ENCODE assay signal across 12 mouse cellular contexts in the genomic region with DNA sequence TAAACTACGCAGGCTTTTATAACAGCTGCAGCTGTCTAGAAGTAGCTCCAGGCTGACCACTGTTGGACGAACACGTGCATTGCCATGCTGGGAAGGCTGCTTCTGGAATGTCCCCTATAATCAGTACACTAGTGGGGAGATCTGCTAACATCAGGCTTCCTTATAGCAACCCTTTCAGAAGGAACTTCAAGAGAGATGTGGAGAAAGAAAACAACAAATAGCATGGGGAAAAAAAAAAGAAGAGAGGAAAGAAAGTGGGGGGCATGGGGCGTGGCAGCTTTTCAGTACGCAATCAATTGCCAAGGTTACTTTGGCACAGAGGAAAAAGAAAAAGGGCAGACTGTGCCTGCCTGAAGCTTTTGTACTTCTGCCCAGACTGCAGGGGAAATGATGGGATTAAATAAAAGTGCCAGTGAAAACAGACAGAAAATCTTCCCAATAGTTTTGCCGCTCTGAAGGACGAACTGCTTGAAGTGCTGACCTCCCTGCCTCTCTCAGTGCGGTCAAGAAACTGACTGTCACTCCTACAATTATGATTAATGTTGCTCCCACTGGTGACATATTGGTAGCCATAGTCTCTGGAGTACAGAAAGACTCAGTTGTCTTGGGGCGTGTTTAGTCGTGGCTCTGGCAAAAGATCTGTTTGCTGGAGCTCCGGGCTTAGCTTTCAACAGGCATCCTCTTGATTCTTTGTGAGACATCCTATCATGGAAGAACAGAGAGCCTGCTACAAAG.
DNase-seq lines count a peak whose midpoint lies in the region; ATAC-seq and TF ChIP-seq lines count a peak whose summit lies in the region.
"Had no signal": no experiment of that assay in that cellular context is flagged by ENCODE, and none has a peak within 500 bp of the region (broad histone marks: within the 10 kb centered on the region; RNA-seq: fewer than 3 reads in every experiment).

No protein-coding gene starts in this region.

- H3K27ac ChIP-seq in hindbrain, embryonic 13.5 days, result no peak overlapping the region
- H3K27ac ChIP-seq in hindbrain, embryonic 10.5 days, result no peak overlapping the region
- peak overlapping the region; percentile 48 for H3K27ac ChIP-seq in forebrain, embryonic 15.5 days (replicated peaks)
- H3K27ac ChIP-seq in lung, embryonic 16.5 days (ENCODE audit: low read length), result no peak overlapping the region
- H3K27ac ChIP-seq: embryonic facial prominence, embryonic 13.5 days; kidney, embryonic 15.5 days had no signal

- no peaks in the 10 kb centered on the region for H3K36me3 ChIP-seq in hindbrain, embryonic 13.5 days
- no peaks in the 10 kb centered on the region for H3K36me3 ChIP-seq in hindbrain, embryonic 10.5 days
- no peaks in the 10 kb centered on the region for H3K36me3 ChIP-seq in forebrain, embryonic 15.5 days
- H3K36me3 ChIP-seq in lung, embryonic 16.5 days (ENCODE audit: control insufficient read depth, insufficient read depth, low read length), result no peaks in the 10 kb centered on the region
- H3K36me3 ChIP-seq: embryonic facial prominence, embryonic 13.5 days; kidney, embryonic 15.5 days had no signal

- H3K9me3 ChIP-seq in hindbrain, embryonic 13.5 days, result no peaks in the 10 kb centered on the region
- H3K9me3 ChIP-seq in hindbrain, embryonic 10.5 days, result no peaks in the 10 kb centered on the region
- no peaks in the 10 kb centered on the region for H3K9me3 ChIP-seq in forebrain, embryonic 15.5 days
- no peaks in the 10 kb centered on the region for H3K9me3 ChIP-seq in lung, embryonic 16.5 days (ENCODE audit: control insufficient read depth, low read length)
- H3K9me3 ChIP-seq: embryonic facial prominence, embryonic 13.5 days; kidney, embryonic 15.5 days had no signal

- H3K4me1 ChIP-seq in hindbrain, embryonic 13.5 days (replicated peaks), result peaks cover 4% of the 10 kb centered on the region; the same call in 1 of the 2 replicates
- H3K4me1 ChIP-seq in hindbrain, embryonic 10.5 days (replicated peaks), result no peaks in the 10 kb centered on the region
- H3K4me1 ChIP-seq in forebrain, embryonic 15.5 days, result peaks cover 9% of the 10 kb centered on the region
- no peaks in the 10 kb centered on the region for H3K4me1 ChIP-seq in lung, embryonic 16.5 days (replicated peaks; ENCODE audit: control insufficient read depth, insufficient read depth, low read length)
- H3K4me1 ChIP-seq: embryonic facial prominence, embryonic 13.5 days; kidney, embryonic 15.5 days had no signal

- peak; percentile 46; the same call in 1 of the 2 replicates for ATAC-seq in hindbrain, embryonic 13.5 days (ENCODE audit: low FRiP score)
- ATAC-seq in forebrain, embryonic 15.5 days (replicated peaks), result peak; percentile 89
- peak; percentile 67; the same call in 1 of the 2 replicates for ATAC-seq in lung, embryonic 16.5 days (ENCODE audit: low read depth)
- ATAC-seq in megakaryocyte progenitor cell, adult 5-6 weeks (replicated peaks; ENCODE audit: poor library complexity), result no peak
- no peak for ATAC-seq in monocyte, adult 5-6 weeks (replicated peaks; ENCODE audit: insufficient number of reproducible peaks, low FRiP score, low TSS enrichment, poor library complexity, severe bottlenecking)
- ATAC-seq: liver, postnatal 0 days had no signal

- no peak for TF ChIP-seq POLR2A in brain, embryonic 14.5 days (IDR thresholded peaks at IDR 0.05; ENCODE audit: borderline replicate concordance, extremely low read depth, insufficient read depth, insufficient read length, poor library complexity, severe bottlenecking)

- no peak overlapping the region for H3K9ac ChIP-seq in hindbrain, embryonic 13.5 days
- no peak overlapping the region for H3K9ac ChIP-seq in forebrain, embryonic 15.5 days (replicated peaks)
- no peak overlapping the region for H3K9ac ChIP-seq in lung, embryonic 16.5 days (ENCODE audit: low read length)
- H3K9ac ChIP-seq: embryonic facial prominence, embryonic 13.5 days; kidney, embryonic 15.5 days; liver, postnatal 0 days had no signal

- TF ChIP-seq CTCF in brain, embryonic 14.5 days (IDR thresholded peaks at IDR 0.05; ENCODE audit: borderline replicate concordance, extremely low read depth, insufficient read depth, insufficient read length), result peak; percentile 50; the same call in 1 of the 2 replicates

- H3K27me3 ChIP-seq in hindbrain, embryonic 13.5 days, result no peaks in the 10 kb centered on the region
- no peaks in the 10 kb centered on the region for H3K27me3 ChIP-seq in hindbrain, embryonic 10.5 days (ENCODE audit: insufficient read depth, poor library complexity, severe bottlenecking)
- H3K27me3 ChIP-seq in forebrain, embryonic 15.5 days, result no peaks in the 10 kb centered on the region
- no peaks in the 10 kb centered on the region for H3K27me3 ChIP-seq in lung, embryonic 16.5 days (ENCODE audit: control insufficient read depth, insufficient read depth, low read depth, low read length)
- H3K27me3 ChIP-seq: CH12.LX; embryonic facial prominence, embryonic 13.5 days; kidney, embryonic 15.5 days had no signal

- 63% methylated on average over 11 of the region's 11 CpGs for WGBS in hindbrain, embryonic 13.5 days
- WGBS in hindbrain, embryonic 10.5 days, result 74% methylated on average over 11 of the region's 11 CpGs
- 19% methylated on average over 11 of the region's 11 CpGs for WGBS in forebrain, embryonic 15.5 days
- 66% methylated on average over 11 of the region's 11 CpGs for WGBS in lung, embryonic 16.5 days

- 0 out of 2 replicates have a peak overlapping the region, but pooled peaks have one; percentile 6 for H3K4me2 ChIP-seq in hindbrain, embryonic 13.5 days
- peak overlapping the region; percentile 30 for H3K4me2 ChIP-seq in forebrain, embryonic 15.5 days (replicated peaks)
- H3K4me2 ChIP-seq in lung, embryonic 16.5 days (ENCODE audit: low read depth, low read length), result no peak overlapping the region
- H3K4me2 ChIP-seq: embryonic facial prominence, embryonic 13.5 days; kidney, embryonic 15.5 days had no signal

- no peak for DNase-seq in hindbrain, embryonic 10.5 days (ENCODE audit: low spot score)
- DNase-seq in brain, embryonic 14.5 days (ENCODE audit: low read depth), result peak; percentile 84
- no peak for DNase-seq in urinary bladder, adult 2 months (ENCODE audit: low spot score)
- DNase-seq: liver, postnatal 0 days had no signal

- H3K4me3 ChIP-seq in hindbrain, embryonic 13.5 days, result no peak overlapping the region
- H3K4me3 ChIP-seq in hindbrain, embryonic 10.5 days, result no peak overlapping the region
- H3K4me3 ChIP-seq in forebrain, embryonic 15.5 days, result no peak overlapping the region
- no peak overlapping the region for H3K4me3 ChIP-seq in lung, embryonic 16.5 days (ENCODE audit: low read length)
- H3K4me3 ChIP-seq: embryonic facial prominence, embryonic 13.5 days; kidney, embryonic 15.5 days had no signal

Comparison
In these comparisons a context has a peak if more than half of its experiments do, and no peak if none do; other contexts are left out.
1. ATAC-seq: peak in hindbrain, embryonic 13.5 days (single experiment), forebrain, embryonic 15.5 days (single experiment) and lung, embryonic 16.5 days (single experiment); none in megakaryocyte progenitor cell, adult 5-6 weeks (single experiment) and monocyte, adult 5-6 weeks (single experiment).